Mouse (Mus musculus) yolk sac, embryonic 10.5 days (tissue): ENCODE measurements around the gene Shank2.

Experiments
- DNase-seq: peaks from one replicate; pipeline ENCODE4 v3.0.0-alpha.2; 2017; ENCODE audit warnings: low spot score

The Shank2 gene

DNA sequence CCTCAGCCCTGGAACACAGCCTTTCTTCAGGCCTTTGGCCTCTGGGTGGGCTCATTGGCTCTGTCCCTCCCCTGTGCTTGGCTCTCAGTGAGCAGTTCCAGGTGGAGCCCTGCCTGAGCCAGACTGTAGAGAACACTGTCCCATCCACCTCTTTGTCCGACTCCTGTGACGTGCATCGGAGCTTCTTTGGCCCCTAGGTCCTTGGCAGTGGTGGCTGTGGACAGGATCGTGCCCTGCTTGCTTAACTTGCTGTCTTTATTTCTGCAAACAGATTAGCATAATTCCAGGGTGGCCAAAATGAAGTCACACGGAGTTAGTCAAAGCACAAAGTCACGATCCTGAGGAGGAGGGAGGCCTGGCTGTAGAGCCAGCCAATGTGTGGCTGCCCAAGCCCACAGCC, 419.8 kb downstream of the Shank2 start:
- DNase-seq, result no peak

DNA sequence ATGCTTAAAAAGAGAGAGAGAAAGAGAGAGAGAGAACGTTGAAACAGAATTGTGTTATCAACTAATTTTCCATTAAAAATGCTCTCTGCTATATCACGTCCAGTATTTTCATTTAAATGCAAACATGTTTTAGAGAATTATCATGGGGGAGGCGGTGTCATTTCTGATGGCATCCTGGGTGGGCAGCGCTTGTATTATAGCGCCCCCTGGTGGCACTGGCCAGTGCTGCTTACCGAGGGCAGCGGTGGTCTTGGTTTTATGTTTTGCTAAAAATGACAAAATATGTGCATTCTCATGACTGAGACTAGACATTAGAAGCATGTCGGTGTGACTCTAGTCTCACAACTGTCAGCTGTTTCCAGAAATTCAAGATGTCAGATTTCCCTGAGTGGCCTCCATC, 424.2 kb downstream of the Shank2 start:
- DNase-seq, result no peak

DNA sequence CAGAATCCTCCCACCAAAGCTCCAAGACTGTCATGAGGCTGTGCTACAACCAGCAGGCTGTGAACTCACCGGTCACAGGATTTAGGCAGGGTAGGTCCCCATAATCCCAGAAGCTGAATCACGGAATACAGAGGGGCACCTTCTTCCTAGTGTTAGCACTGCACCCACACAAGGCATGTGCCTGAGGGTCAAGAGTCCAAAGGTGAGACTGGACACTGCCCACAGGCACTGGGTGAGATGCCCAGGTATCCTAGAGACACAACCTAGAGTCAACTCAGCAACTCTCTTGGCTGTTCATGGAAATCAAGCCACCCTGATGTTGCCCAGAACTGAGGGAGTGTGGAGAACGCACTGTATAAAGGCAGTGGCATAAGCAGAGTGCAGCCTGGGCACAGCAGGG, 424.9 kb downstream of the Shank2 start:
- DNase-seq, result no peak

DNA sequence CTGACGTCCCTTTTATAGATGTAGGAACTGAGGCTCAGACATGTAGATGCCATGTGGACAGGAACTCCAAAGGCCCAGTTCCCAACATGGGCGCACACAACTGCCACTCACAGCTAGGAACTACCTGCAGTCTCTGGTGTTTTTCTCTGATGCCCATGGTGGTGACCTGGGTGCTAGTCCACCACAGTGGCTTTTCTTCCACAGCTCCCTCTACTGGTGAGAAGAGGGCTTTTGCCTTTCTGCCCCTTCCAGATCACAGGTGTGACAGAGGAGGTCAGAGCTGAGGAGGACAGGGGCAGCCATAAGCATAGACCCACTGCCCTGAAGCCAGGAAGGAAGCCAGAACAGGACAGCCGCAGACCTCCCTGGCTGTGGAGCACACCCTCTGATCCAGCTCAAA, 425.7 kb downstream of the Shank2 start:
- DNase-seq, result no peak

DNA sequence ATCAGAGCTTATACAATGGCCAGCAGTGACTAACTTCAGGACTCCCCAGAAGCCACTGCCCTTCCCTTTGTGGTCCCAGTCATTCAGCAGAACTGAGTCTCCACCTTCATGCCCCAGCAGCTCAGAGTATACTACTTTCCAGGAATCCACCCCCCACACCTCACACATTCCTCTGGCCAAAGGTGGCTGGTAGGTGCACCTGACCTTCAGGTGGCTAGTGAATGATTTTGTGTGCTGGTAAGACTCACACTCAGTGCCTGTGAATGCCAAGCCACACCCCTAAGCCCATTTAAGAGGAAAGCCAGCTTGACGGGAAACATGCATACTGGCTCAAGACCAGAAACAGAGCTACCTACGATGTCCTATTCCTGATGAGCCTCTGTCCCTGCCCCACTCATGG, 431.2 kb downstream of the Shank2 start:
- DNase-seq, result peak; percentile 28

DNA sequence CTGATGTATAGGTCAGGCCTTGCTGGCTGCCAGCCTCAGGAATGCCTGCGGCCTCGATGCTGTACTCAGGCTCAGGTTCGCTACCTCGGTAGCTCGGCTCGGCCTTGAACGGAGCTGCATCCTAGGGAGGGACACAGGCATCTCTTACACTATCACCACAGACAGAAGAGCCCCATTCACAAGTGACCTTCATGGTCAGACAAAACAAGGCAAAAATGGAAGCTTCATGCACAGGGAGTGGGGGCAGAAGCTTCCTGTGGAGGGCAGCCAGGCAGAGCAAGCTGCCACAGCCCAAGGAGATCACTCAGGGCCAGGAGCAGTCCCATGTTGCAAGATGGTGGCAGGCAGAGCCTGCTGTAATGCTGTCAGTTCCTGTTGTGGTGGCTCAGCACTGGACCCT, 437.1 kb downstream of the Shank2 start:
- no peak for DNase-seq

DNA sequence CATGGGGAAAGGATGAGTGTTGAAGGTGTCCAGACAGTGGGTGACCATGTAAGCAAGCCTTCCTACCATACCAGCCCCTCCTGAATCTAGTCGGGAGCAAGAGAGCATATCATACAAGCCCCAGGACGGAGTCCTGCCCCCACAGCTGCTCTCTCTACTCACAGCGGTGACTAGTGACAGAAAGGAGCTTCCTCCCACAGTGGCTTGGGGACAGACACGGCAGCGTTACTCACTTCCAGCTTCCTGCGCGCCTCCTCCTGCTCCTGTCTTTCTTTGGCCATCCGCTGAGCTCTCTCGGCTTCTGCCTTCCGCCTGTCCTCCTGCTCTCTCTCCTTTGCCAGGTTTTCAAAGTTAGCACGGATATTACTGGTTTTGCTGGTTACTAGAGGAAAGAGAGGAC, 439.7 kb downstream of the Shank2 start:
- DNase-seq, result no peak

DNA sequence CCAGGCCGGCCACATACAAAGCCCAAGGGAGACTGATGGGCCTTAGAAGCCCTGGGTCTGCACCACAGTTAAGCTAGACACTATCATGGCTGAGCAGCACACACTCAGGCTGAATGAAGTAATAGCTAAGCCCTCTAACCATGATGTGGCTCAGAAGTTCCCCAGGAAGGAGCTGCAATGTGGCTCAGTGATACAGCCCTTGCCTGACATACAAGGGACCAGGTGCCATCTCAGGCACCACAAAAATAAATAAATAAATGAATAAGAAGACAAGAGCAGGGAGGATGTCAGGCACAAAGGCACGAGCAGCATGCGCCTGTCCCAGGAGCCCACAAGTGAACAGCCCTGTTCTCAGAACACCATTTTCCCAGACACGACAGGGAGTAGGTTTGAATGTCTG, 440.2 kb downstream of the Shank2 start:
- DNase-seq, result no peak

DNA sequence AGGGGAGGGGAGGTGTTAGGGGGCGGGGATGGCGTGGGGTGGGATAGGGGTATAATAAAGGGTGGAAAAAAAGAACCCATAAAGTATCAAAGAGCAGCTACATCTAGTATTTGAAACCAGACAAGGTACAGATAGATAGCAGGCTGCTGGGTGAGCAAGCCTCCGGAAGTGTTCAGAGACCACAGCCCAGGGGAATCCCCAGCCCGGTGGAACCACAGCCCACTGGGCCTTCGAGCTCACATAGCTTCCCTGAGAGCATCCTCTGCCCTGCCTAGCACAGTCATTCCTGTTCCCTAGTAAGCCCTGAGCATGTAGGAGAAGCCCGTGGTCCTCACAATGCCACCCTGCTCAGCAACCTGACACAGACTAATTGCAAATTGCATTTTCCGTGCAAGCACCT, 443.1 kb downstream of the Shank2 start:
- no peak for DNase-seq

DNA sequence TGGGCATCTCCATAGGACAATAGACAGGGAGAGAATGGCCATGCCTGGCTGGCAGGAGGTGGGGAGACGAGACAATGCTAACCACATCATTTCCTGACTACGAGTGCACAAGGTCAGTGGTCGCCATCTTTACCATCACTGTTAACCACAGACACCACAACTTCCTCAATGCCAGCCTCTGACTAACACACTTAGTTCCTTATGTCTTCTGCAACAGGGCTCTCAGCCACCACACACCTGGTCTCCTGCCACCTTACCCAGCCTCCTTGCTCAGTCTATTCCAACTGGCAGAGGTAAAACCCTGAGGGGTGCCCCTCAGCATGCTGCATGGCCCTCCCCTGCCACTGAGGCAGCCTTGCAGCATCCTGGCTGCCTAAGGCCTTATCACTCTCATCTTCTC, 445.4 kb downstream of the Shank2 start:
- DNase-seq, result no peak

DNA sequence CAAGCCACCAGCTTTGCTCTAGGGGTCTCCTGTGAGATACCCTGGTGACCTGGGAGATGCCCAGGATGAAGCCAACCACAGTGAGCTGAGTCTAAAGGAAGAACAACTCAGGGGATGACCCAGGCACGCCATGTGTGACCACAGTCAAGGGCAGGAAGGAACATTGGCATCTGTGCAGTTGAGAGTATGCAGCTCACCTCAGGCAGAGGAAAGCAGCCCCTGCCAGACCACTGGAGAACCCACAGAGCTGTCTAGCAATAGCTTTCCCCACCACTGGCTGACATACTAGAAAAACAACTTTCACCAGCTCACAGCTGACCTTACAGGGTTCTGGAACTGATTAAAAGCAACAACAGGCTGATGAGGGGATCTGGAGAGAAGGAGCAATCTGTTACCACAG, 446.5 kb downstream of the Shank2 start:
- DNase-seq, result no peak

DNA sequence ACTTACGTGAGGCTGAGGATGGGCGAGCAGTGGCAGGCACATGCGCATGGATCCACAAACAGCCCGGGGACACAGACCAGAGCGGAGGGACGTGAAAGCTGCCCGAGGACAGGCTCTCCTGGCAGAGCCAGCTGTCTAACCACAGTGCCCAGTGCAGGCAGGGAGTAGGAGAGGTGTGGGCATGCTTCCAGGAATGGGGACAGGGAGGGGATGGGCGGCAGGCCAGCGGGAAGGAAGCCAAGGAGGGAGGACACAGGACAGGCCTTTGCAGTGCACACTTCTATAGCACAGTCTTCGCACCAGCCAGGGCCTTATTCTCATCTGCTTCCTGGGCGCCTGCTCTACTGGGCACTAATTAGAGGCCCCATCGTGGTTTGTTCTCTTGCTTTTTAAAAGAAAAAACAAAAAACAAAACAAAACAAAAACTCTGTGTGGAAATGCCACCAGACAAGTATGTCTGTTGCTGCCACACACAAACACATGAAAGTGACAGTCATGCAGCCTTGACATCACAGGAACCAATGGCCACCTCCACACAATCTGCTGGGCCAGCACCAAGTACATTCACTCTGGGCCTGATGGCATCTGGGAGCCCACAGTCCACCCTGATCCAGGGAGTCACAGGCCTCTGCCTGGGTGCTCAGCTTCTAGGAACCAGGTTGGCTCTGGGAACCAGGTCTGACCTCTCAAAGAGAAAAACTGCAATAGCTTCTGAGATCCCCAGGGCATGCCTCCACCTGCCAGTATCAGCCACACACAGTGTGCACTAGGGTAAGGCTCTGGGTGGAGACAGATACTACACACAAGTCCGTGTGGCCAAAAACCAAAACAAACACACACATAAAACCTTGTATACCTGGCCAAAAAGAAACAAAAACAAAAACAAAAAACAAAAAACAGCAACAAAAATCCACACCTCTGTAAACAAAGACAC, 448.2 kb downstream of the Shank2 start:
- DNase-seq, result no peak

DNA sequence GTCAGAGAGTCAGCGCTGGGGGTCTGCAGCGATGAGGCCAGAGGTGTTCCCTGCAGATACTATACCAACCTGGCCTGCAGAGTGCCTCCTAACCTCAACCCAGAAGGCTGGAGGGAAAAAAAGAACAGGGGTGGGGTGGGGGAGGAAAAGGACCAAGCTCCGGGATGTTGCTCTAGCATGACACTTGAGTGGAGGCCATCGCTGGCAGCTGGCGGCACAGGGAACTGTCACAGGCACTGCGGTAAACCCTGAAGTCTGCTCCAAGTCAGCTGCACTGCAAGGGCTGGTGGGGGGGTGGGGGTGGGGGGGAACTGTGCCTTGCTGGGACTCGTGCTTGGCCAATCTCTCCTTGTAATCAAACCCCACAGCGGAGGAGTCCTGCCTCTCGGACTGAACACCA, 448.9 kb downstream of the Shank2 start:
- DNase-seq, result no peak

DNA sequence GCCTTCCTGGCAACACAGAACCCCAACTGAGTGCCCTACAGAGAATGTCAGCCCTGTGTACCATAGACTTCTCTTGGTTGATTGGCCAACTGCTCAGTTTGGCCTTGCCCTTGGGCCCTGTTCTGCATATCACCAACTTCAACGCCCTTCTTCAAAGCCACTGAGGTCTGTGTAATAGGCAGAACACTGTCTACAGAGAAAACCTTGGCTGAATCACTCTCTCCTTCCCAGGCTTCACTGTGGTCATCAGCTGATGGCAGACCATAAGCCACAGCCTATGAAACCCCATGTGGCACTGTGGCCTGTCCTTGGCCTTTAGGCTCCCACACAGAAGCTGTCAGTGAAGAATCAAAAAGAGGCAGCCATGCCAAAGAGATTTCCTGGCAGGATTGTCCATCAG, 457.2 kb downstream of the Shank2 start:
- no peak for DNase-seq

DNA sequence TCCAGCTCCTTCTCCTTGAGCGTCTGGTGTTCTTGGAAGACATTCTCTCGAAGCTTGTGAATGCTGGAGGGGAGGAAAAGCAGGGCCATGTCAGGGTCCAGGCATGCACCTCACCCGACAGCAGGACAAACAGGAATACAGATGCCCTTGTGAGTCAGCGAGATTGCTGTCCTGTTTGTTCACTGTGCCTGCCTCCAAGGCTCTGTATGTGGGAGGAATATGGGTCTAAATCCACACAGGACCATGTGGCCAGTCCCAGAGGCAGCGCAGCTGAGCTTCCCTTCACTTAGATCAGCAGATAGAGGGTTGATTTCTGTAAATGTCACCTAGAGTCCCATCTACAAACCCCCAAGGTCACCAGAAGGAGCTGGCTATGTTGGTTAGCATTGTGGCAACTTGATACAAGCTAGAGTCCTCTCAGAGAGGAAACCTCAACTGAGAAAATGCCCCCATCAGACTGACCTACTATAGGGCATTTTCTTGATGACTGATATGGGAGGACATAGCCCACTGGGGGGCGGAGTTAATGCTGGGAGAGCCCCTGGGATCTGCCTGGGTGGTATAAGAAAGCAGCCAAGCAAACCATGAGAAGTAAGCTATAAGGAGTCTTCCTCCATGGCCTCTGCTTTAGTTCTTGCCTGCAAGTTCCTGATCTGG, 459.6 kb downstream of the Shank2 start:
- DNase-seq, result no peak

DNA sequence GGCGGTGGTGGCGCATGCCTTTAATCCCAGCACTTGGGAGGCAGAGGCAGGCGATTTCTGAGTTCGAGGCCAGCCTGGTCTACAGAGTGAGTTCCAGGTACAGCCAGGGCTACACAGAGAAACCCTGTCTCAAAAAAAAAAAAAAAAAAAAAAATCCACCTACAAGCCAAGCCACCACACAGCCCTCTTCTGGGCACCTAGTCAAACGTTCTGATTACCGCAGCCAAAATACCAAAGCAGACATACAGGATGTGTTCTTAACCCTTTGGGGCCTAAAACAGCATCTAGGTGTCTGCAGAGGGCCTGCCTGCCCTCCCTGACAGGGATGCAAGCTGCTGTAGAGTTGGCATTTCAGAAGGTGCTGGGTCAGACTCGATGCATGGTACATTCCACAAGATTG, 460.8 kb downstream of the Shank2 start:
- no peak for DNase-seq

DNA sequence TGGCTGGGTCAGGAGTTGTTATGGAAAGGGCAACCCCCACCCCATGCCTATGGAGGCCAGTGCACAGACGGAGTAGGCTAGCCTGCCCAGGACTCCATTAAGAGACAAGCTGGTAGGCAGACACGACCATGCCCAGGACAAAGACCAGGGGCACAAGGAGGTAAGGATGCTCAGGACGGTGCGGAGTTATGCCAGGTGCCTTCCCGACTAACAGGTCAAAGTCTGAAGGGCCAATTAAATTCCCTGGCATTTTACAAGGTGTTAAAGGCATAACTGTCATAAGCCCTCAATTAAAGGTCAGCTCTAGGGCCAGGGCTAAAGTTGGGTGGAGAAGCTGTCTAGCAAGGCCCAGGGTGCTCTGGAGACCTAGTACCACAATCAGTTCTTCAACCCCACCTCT, 467.0 kb downstream of the Shank2 start:
- DNase-seq, result no peak

DNA sequence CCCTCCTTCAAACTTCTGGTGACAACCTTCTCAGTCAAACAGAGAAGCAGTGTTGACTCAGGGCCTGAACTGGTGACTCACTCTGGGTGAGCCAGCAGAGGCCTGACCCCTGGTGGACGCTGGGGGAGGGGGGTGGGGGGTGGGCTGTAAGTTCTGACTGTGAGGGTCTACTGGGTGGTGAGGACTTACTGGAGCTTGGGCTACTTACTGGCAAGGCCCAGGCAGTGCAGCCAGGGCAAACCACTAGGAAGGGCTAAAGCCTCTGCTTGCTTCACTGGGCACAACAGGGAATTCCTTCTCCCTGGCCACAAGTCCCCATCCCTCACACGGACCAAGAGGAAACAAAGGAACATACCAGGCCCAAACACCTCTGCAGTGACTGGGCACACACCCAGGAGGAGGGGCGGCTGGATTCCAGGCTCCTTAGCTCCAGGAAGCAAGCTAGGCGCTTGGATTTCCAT, 467.5 kb downstream of the Shank2 start:
- peak; percentile 63 for DNase-seq

DNA sequence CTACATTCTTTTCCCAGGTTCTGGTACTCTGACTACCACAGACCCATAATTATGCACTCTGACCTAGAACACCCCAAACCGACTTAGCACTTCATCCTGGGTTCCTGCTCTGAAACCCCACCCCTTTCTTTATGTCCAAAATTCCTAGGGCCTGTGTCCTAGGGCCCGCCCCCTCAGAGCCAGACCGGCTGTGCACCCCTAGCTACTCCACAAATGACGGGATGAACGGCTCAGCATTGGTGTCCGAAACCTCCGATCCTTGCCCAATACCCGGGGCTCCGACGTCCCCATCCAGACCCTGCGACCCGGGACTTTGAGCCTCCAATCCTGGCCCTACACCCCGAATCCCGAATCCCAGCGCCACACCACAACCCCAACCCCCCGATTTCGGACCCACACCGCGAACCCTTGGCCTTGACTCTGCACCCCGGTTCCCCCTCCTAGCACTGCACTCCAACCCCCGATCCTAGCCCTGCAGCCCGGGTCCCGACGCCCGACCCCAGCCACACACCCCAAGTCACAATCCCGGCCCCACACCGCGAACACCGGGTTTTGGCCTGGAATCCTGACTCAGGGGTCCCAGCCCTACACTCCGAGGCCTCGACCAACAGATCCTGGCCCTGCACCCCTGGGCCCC, 468.3 kb downstream of the Shank2 start:
- DNase-seq, result peak; percentile 23

DNA sequence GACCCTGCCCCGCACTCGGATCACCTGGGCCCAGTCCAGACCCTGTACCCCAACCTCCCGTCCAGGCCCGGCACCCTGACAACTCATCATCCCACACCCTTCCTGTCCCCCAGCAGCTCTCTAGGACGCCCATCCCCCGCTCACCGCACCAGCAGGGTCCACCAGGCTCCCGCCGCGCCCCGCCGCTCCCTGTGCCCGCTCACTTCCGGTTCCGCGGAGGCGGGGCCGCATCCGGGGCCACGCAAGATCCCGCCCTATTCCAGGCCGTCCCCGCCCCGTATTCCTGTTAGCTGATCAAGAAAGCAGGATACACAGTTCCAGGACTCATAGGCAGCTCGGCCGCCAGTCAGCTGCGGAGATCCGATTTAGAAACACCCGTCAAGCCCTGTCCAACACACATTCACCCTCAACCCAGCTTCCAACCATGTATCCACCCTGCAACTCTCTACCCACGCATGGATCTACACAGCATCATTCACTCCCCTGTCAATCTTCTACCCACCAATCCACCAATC, 468.9 kb downstream of the Shank2 start, which contains the start of gene Cttn:
Gene Cttn (minus strand): TSS at position 465 of the 515 bp plus-strand sequence.
- peak; percentile 90 for DNase-seq

DNA sequence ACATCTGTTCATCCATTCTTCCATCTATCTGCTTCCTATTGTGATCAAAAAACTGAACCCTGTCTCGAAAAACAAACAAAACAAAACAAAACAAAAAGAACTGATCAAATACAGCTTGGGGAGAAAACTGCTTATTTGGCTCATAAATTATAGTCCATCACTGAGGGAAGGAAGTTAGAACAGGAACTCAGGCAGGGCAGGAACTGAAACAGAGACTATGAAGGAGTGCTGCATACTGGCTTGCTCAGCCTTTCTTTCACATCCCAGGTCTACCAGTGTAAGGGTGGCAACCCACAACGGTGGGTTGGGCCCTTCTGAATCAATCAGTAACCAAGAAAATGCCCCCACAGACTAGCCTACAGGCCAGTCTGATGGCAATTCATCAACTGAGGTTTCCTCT, 469.4 kb downstream of the Shank2 start:
- DNase-seq, result no peak

DNA sequence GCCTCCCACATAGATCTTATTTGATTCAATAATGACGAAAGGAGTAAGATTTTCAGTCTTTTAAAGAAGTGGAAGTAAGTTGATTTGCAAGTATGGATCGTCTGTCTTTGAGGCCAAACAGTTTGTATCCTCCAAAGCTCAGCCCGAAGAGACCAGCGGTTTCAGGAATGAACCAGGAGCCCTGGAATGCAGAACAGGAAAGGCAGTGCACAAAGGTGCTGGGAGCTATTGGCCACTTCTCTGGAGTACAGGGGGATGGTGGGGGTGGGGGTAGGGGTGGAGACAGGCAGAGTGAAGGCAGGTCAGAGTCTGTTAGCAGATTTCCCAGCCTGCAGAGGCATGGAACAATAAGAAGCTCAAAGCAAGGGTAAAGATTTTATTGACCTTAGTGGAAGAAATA, 471.8 kb downstream of the Shank2 start:
- DNase-seq, result peak; percentile 74
